Mouse (Mus musculus) CH12.LX (cell line): Measurements from ENCODE around the gene Slc31a1. TPM values are rescaled to one million over a fixed set of nuclear protein-coding genes. Genes with fewer than 3 reads are reported as not detected.

Experiments
- DNase-seq: peaks from one replicate; pipeline ENCODE4 v3.0.0-alpha.2; 2013; ENCODE audit errors: extremely low read depth
- H3K27ac ChIP-seq: 2 replicates; pipeline ENCODE4 v1.5.1; 2012; ENCODE audit warnings: low read depth, mild to moderate bottlenecking, control low read depth, moderate library complexity; ENCODE audit not compliant: insufficient read depth
- H3K27me3 ChIP-seq: replicated peaks from 2 replicates; pipeline ENCODE3; 2012; ENCODE audit warnings: inconsistent platforms
- H3K36me3 ChIP-seq, 2 experiments: replicated peaks in 1 of 2; 2 replicates each; pipeline versions ENCODE3 to v1.6.1; 2012; ENCODE audit warnings: inconsistent platforms in 1 of 2, low read length in 1 of 2, mild to moderate bottlenecking in 1 of 2, mixed read lengths in 1 of 2, moderate library complexity in 1 of 2; ENCODE audit not compliant: control insufficient read depth in 1 of 2, insufficient read depth in 1 of 2
- H3K4me1 ChIP-seq, 2 experiments: 2 replicates each; pipeline ENCODE4 v1.6.1; 2012; ENCODE audit warnings: inconsistent platforms in 1 of 2, moderate library complexity in 1 of 2; ENCODE audit not compliant: insufficient read depth in 2 of 2, control insufficient read depth in 1 of 2
- H3K4me2 ChIP-seq: 2 replicates; pipeline ENCODE4 v1.6.1; 2012; ENCODE audit warnings: low read depth, mild to moderate bottlenecking, control low read depth; ENCODE audit not compliant: poor library complexity, insufficient read depth, severe bottlenecking
- H3K4me3 ChIP-seq, 3 experiments: fragments of 150-350 bp in 1 of 3; sonication (generic) in 1 of 3; replicated peaks in 1 of 3; 2 replicates each; pipeline versions ENCODE3 to v1.5.1; 2011 to 2012; ENCODE audit warnings: low read depth in 2 of 3, low read length in 2 of 3, mild to moderate bottlenecking in 2 of 3, moderate library complexity in 2 of 3, control low read depth in 1 of 3, improper control_type of control experiment in 1 of 3, inconsistent platforms in 1 of 3, mixed read lengths in 1 of 3; ENCODE audit not compliant: poor library complexity in 1 of 3
- H3K79me2 ChIP-seq: replicated peaks from 2 replicates; pipeline ENCODE4 v1.6.1; 2012; ENCODE audit warnings: mild to moderate bottlenecking, moderate library complexity; ENCODE audit not compliant: control insufficient read depth, poor library complexity, insufficient read depth, severe bottlenecking; ENCODE audit errors: extremely low read depth
- H3K9ac ChIP-seq: 2 replicates; pipeline ENCODE4 v1.6.1; 2012; ENCODE audit warnings: low read depth, mild to moderate bottlenecking, control low read depth, moderate library complexity; ENCODE audit not compliant: insufficient read depth
- H3K9me3 ChIP-seq: replicated peaks from 2 replicates; pipeline ENCODE3; 2012; ENCODE audit warnings: low read length, inconsistent platforms, mixed read lengths
- BHLHE40 ChIP-seq: IDR thresholded peaks from 2 replicates; pipeline ENCODE4 v1.6.1; 2011; ENCODE audit warnings: mild to moderate bottlenecking, low read depth, low read length, improper control_type of control experiment
- CHD1 ChIP-seq: IDR thresholded peaks from 2 replicates; pipeline ENCODE4 v1.6.1; 2012; ENCODE audit warnings: low read depth, low read length, improper control_type of control experiment, inconsistent platforms
- CHD2 ChIP-seq: IDR thresholded peaks from 2 replicates; pipeline ENCODE4 v1.6.1; 2011; ENCODE audit warnings: low read length, improper control_type of control experiment
- E2F4 ChIP-seq: IDR thresholded peaks from 2 replicates; pipeline ENCODE4 v1.6.1; 2011; ENCODE audit warnings: low read depth, low read length, improper control_type of control experiment; ENCODE audit not compliant: insufficient replicate concordance
- ELF1 ChIP-seq: IDR thresholded peaks from 2 replicates; pipeline ENCODE4 v1.6.1; 2014; ENCODE audit warnings: low read depth, mild to moderate bottlenecking, inconsistent platforms, low read length, improper control_type of control experiment
- GABPA ChIP-seq: IDR thresholded peaks from 2 replicates; pipeline ENCODE4 v1.6.1; 2012; ENCODE audit warnings: low read depth, low read length, improper control_type of control experiment, inconsistent platforms; ENCODE audit not compliant: insufficient replicate concordance
- HCFC1 ChIP-seq: IDR thresholded peaks from 2 replicates; pipeline ENCODE4 v1.6.1; 2012; ENCODE audit warnings: low read depth, mild to moderate bottlenecking, inconsistent platforms, low read length, improper control_type of control experiment
- IRF4 ChIP-seq: IDR thresholded peaks from 2 replicates; pipeline ENCODE4 v1.6.1; 2014; ENCODE audit warnings: low read depth, mild to moderate bottlenecking, inconsistent platforms, low read length, improper control_type of control experiment
- JUN ChIP-seq: IDR thresholded peaks from 2 replicates; pipeline ENCODE4 v1.6.1; 2011; ENCODE audit warnings: low read depth, mild to moderate bottlenecking, low read length, improper control_type of control experiment, moderate library complexity; ENCODE audit not compliant: insufficient read depth
- JUND ChIP-seq: conservative IDR thresholded peaks from 2 replicates; pipeline ENCODE4 v1.6.1; 2011; ENCODE audit warnings: low read depth, low read length, improper control_type of control experiment
- KAT2A ChIP-seq: IDR thresholded peaks from 2 replicates; pipeline ENCODE4 v1.6.1; 2012; ENCODE audit warnings: low read length, improper control_type of control experiment, inconsistent platforms; ENCODE audit not compliant: insufficient replicate concordance
- MAFK ChIP-seq: IDR thresholded peaks from 2 replicates; pipeline ENCODE4 v1.6.1; 2011; ENCODE audit warnings: low read length, improper control_type of control experiment; ENCODE audit not compliant: insufficient replicate concordance
- MAX ChIP-seq: IDR thresholded peaks from 2 replicates; pipeline ENCODE4 v1.6.1; 2011; ENCODE audit warnings: low read length, improper control_type of control experiment
- MAZ ChIP-seq: IDR thresholded peaks from 2 replicates; pipeline ENCODE4 v1.6.1; 2012; ENCODE audit warnings: low read depth, mild to moderate bottlenecking, inconsistent platforms, low read length, improper control_type of control experiment, moderate library complexity
- MEF2A ChIP-seq: IDR thresholded peaks from 2 replicates; pipeline ENCODE4 v1.6.1; 2014; ENCODE audit warnings: low read depth, mild to moderate bottlenecking, inconsistent platforms, low read length, improper control_type of control experiment, borderline replicate concordance
- MYC ChIP-seq: IDR thresholded peaks from 2 replicates; pipeline ENCODE4 v1.6.1; 2011; ENCODE audit warnings: low read depth, mild to moderate bottlenecking, improper control_type of control experiment, low read length
- NELFE ChIP-seq: IDR thresholded peaks from 2 replicates; pipeline ENCODE4 v1.6.1; 2011; ENCODE audit warnings: low read depth, low read length, improper control_type of control experiment
- NRF1 ChIP-seq: IDR thresholded peaks from 2 replicates; pipeline ENCODE4 v1.6.1; 2014; ENCODE audit warnings: low read depth, mild to moderate bottlenecking, inconsistent platforms, low read length, improper control_type of control experiment, moderate library complexity
- PAX5 ChIP-seq: IDR thresholded peaks from 2 replicates; pipeline ENCODE4 v1.6.1; 2012; ENCODE audit warnings: low read length, inconsistent platforms, mixed read lengths
- POLR2A ChIP-seq: IDR thresholded peaks from 2 replicates; pipeline ENCODE4 v1.6.1; 2011; ENCODE audit warnings: low read depth, mild to moderate bottlenecking, improper control_type of control experiment, low read length
- RAD21 ChIP-seq: IDR thresholded peaks from 2 replicates; pipeline ENCODE4 v1.6.1; 2011; ENCODE audit warnings: low read depth, mild to moderate bottlenecking, low read length, improper control_type of control experiment, moderate library complexity
- SIN3A ChIP-seq: IDR thresholded peaks from 2 replicates; pipeline ENCODE4 v1.6.1; 2012; ENCODE audit warnings: low read length, improper control_type of control experiment, inconsistent platforms
- SMC3 ChIP-seq: IDR thresholded peaks from 2 replicates; pipeline ENCODE4 v1.6.1; 2011; ENCODE audit warnings: low read depth, low read length, improper control_type of control experiment
- UBTF ChIP-seq: IDR thresholded peaks from 2 replicates; pipeline ENCODE4 v1.6.1; 2012; ENCODE audit warnings: low read depth, mild to moderate bottlenecking, inconsistent platforms, low read length, improper control_type of control experiment, moderate library complexity
- USF1 ChIP-seq: IDR thresholded peaks from 2 replicates; pipeline ENCODE4 v1.6.1; 2014; ENCODE audit warnings: low read depth, mild to moderate bottlenecking, inconsistent platforms, low read length, improper control_type of control experiment
- USF2 ChIP-seq: conservative IDR thresholded peaks from 2 replicates; pipeline ENCODE4 v1.6.1; 2011; ENCODE audit warnings: low read depth, low read length, improper control_type of control experiment
- ZC3H11A ChIP-seq: IDR thresholded peaks from 2 replicates; pipeline ENCODE4 v1.6.1; 2012; ENCODE audit warnings: low read depth, mild to moderate bottlenecking, inconsistent platforms, low read length, improper control_type of control experiment
- ZMIZ1 ChIP-seq: IDR thresholded peaks from 2 replicates; pipeline ENCODE4 v1.6.1; 2012; ENCODE audit warnings: low read depth, mild to moderate bottlenecking, inconsistent platforms, low read length, improper control_type of control experiment
- ZNF384 ChIP-seq: IDR thresholded peaks from 2 replicates; pipeline ENCODE4 v1.6.1; 2012; ENCODE audit warnings: low read depth, low read length, improper control_type of control experiment, inconsistent platforms
- dilution Hi-C: fragments of 300-500 bp; cut with MboI; formaldehyde crosslinking; loops from 2 replicates; pipeline ENCODE4 v1.14.3; 2020; ENCODE audit warnings: low sequenced_read_pairs; ENCODE audit not compliant: extremely low pct_unique_long_range_greater_than_20kb, extremely low pct_ligation_motif_present
- in situ Hi-C: fragments of 300-500 bp; cut with MboI; formaldehyde crosslinking; loops from 3 replicates; pipeline ENCODE4 v1.14.3; 2019; ENCODE audit warnings: low sequenced_read_pairs, low pct_ligation_motif_present, low pct_unique_long_range_greater_than_20kb, mixed read lengths
- polyA plus RNA-seq: library from polyadenylated mRNA; unstranded; fragments of >175 nt; gene quantifications from 2 replicates; pipeline ENCODE4 v1.2.1, GENCODE M21; 2012; ENCODE audit warnings: low read depth; ENCODE audit not compliant: insufficient read length
- total RNA-seq, 2 experiments: library from RNA; depleted of rRNA; stranded (reverse); fragments of 300-350 nt in 1 of 2; fragments of >200 nt in 1 of 2; gene quantifications; 2 replicates each; pipeline ENCODE4 v1.2.3; 2012 to 2014

The Slc31a1 gene
- total and polyA plus RNA-seq, 3 experiments: 14.0 to 32.5 (median 19.7) TPM

DNA sequence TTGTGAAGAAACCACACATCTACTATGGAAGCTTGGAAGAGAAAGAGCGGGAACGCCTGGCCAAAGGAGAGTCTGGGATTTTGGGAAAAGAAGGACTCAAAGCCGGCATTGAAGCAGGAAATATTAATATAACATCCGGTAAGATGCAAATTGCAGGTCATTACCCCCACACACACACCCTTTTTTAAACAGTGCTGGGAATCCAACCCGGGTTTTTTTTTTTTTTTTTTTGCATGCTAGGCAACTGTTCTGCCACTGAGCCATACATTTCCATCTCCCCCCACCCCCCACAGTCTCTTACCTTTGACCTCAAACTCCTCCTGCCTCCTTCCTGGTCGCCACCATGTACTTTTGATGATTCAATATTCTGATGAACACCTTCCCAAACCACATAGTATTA is 49.1 kb downstream of the Slc31a1 start:
- peaks cover 12 to 49% of the 10 kb centered on the region in 2 experiments for H3K4me1 ChIP-seq
- H3K4me2 ChIP-seq: peak overlapping the region; percentile 95
- peaks cover 63% of the 10 kb centered on the region for H3K79me2 ChIP-seq
- peak; percentile 42 for DNase-seq
- peak overlapping the region; percentile 75 to 99 (median 80) for H3K4me3 ChIP-seq
- peaks cover 31 to 55% of the 10 kb centered on the region in 2 experiments for H3K36me3 ChIP-seq
- dilution Hi-C loops: no loop called here
- peak overlapping the region; percentile 64 for H3K9ac ChIP-seq
- no peaks in the 10 kb centered on the region for H3K9me3 ChIP-seq
- in situ Hi-C loops: loop anchor here (10.0 kb wide), 1 partner anchor 95 kb away; the partner anchor contains the start of gene Hdhd3
- no peaks in the 10 kb centered on the region for H3K27me3 ChIP-seq
- TF ChIP-seq UBTF: no peak
- TF ChIP-seq JUN: no peak
- no peak for TF ChIP-seq USF2
- TF ChIP-seq RAD21: no peak
- TF ChIP-seq MAFK: 0 out of 2 replicates have a peak, but pooled peaks have one; percentile 30
- TF ChIP-seq JUND: no peak
- no peak for TF ChIP-seq ZMIZ1
- peak; percentile 15; the same call in 1 of the 2 replicates for TF ChIP-seq MYC
- no peak for TF ChIP-seq GABPA
- no peak for TF ChIP-seq E2F4
- peak; percentile 90 for TF ChIP-seq ZNF384
- no peak for TF ChIP-seq HCFC1
- TF ChIP-seq CHD2: no peak; the same call in 1 of the 2 replicates
- no peak for TF ChIP-seq IRF4
- TF ChIP-seq CHD1: no peak
- no peak for TF ChIP-seq MAZ
- no peak for TF ChIP-seq POLR2A
- TF ChIP-seq BHLHE40: no peak
- TF ChIP-seq PAX5: no peak
- TF ChIP-seq ZC3H11A: no peak
- TF ChIP-seq KAT2A: no peak
- TF ChIP-seq SMC3: no peak
- TF ChIP-seq MAX: no peak
- TF ChIP-seq ELF1: no peak
- TF ChIP-seq SIN3A: 0 out of 2 replicates have a peak, but pooled peaks have one; percentile 13
- no peak for TF ChIP-seq NELFE
- no peak for TF ChIP-seq USF1
- TF ChIP-seq MEF2A: no peak
- TF ChIP-seq NRF1: no peak
- H3K27ac ChIP-seq: 0 out of 2 replicates have a peak overlapping the region, but pooled peaks have one; percentile 66
